Mouse (Mus musculus) frontal cortex, postnatal 25 days (tissue): ENCODE measurements around the gene Cntnap4.
"Not testable (repeated sequence)": the region's sequence is repeated elsewhere in the genome, so short reads cannot be mapped to it uniquely, and the experiment has no call there.

ENCODE experiments used
- DNase-seq, 2 experiments: peaks; one replicate each; pipeline ENCODE4 v3.0.0; 2022; ENCODE audit warnings: low spot score in 2 of 2

The Cntnap4 gene

GRCm38 (mm10) chr8:112724918-112725317, 155.1 kb downstream of the Cntnap4 start:
- no peak for DNase-seq

- no peak for DNase-seq
Measured at GRCm38 (mm10) chr8:112730583-112731432, 161.0 kb downstream of the Cntnap4 start.

GRCm38 (mm10) chr8:112735575-112735974, 165.7 kb downstream of the Cntnap4 start:
- DNase-seq, result no peak

- DNase-seq, result no peak
Measured at GRCm38 (mm10) chr8:112743331-112743730, 173.5 kb downstream of the Cntnap4 start.

GRCm38 (mm10) chr8:112747296-112747695, 177.5 kb downstream of the Cntnap4 start:
- DNase-seq, result no peak

GRCm38 (mm10) chr8:112755171-112755570, 185.3 kb downstream of the Cntnap4 start:
- no peak for DNase-seq

- DNase-seq, result no peak
Measured at GRCm38 (mm10) chr8:112803058-112803457, 233.2 kb downstream of the Cntnap4 start.

- DNase-seq, result no peak
Measured at GRCm38 (mm10) chr8:112809382-112809781, 239.5 kb downstream of the Cntnap4 start.

GRCm38 (mm10) chr8:112841057-112841456, 271.2 kb downstream of the Cntnap4 start:
- no peak for DNase-seq

GRCm38 (mm10) chr8:112849541-112849940, 279.7 kb downstream of the Cntnap4 start:
- DNase-seq, result not testable (repeated sequence)

GRCm38 (mm10) chr8:112906458-112907112, 336.7 kb downstream of the Cntnap4 start:
- DNase-seq, result peak; percentile 63 to 72

- no peak for DNase-seq
Measured at GRCm38 (mm10) chr8:112909527-112909926, 339.7 kb downstream of the Cntnap4 start.

- no peak for DNase-seq
Measured at GRCm38 (mm10) chr8:112911422-112911821, 341.6 kb downstream of the Cntnap4 start.

GRCm38 (mm10) chr8:112922151-112922550, 352.3 kb downstream of the Cntnap4 start:
- no peak for DNase-seq

GRCm38 (mm10) chr8:112922789-112923188, 352.9 kb downstream of the Cntnap4 start:
- DNase-seq, result no peak
